Mouse (Mus musculus): ENCODE data around the gene Prdx2. TPM values are rescaled to one million over a fixed set of nuclear protein-coding genes. Genes with fewer than 3 reads are reported as not detected.

Gene Prdx2
- polyA plus RNA-seq, 1 experiment, result 68.6 TPM

GRCm38 (mm10) chr8:84977435-84978247, 8.3 kb downstream of the Prdx2 start:
- TF ChIP-seq FLI1 (IDR thresholded peaks at IDR 0.05; ENCODE audit: low read length) (no peak), GATA1 (IDR thresholded peaks at IDR 0.05; ENCODE audit: borderline replicate concordance, low read length) (no peak)
- peak overlapping the region; percentile 100 for H3K4me3 ChIP-seq (replicated peaks)
- peaks cover 71% of the 10 kb centered on the region for H3K4me1 ChIP-seq
- no peaks in the 10 kb centered on the region for H3K27me3 ChIP-seq (replicated peaks)
- peaks cover 19% of the 10 kb centered on the region for H3K36me3 ChIP-seq (replicated peaks; ENCODE audit: low read length)
- H3K9me3 ChIP-seq, result no peaks in the 10 kb centered on the region

GRCm38 (mm10) chr8:84978248-84978940, 9.0 kb downstream of the Prdx2 start, which contains the start of gene Junb:
Gene Junb (minus strand): TSS chr8:84978718.
- H3K4me3 ChIP-seq (replicated peaks), result peak within 1 kb of the TSS; percentile 100
- no peaks in the 10 kb centered on the region for H3K27me3 ChIP-seq (replicated peaks)
- no peaks in the 10 kb centered on the region for H3K9me3 ChIP-seq
- H3K36me3 ChIP-seq (replicated peaks; ENCODE audit: low read length), result peaks cover 12% of the 10 kb centered on the region
- H3K4me1 ChIP-seq, result peaks cover 71% of the 10 kb centered on the region
- no peak for TF ChIP-seq GATA1 (IDR thresholded peaks at IDR 0.05; ENCODE audit: borderline replicate concordance, low read length)
- TF ChIP-seq FLI1 (IDR thresholded peaks at IDR 0.05; ENCODE audit: low read length), result peak; percentile 49; the same call in 1 of the 2 replicates

- no peak for TF ChIP-seq GATA1 (IDR thresholded peaks at IDR 0.05; ENCODE audit: borderline replicate concordance, low read length)
- TF ChIP-seq FLI1 (IDR thresholded peaks at IDR 0.05; ENCODE audit: low read length), result no peak
- H3K4me3 ChIP-seq (replicated peaks), result peak overlapping the region; percentile 100
- peaks cover 4% of the 10 kb centered on the region for H3K36me3 ChIP-seq (replicated peaks; ENCODE audit: low read length)
- no peaks in the 10 kb centered on the region for H3K27me3 ChIP-seq (replicated peaks)
- H3K9me3 ChIP-seq, result no peaks in the 10 kb centered on the region
- H3K4me1 ChIP-seq, result peaks cover 73% of the 10 kb centered on the region
Observed at GRCm38 (mm10) chr8:84979599-84980421, 10.4 kb downstream of the Prdx2 start.

GRCm38 (mm10) chr8:84980622-84981358, 11.4 kb downstream of the Prdx2 start:
- Histone ChIP-seq H3K4me1 (peaks cover 74% of the 10 kb centered on the region), H3K27me3 (replicated peaks) (no peaks in the 10 kb centered on the region), H3K4me3 (replicated peaks) (peak overlapping the region; percentile 100), H3K36me3 (replicated peaks; ENCODE audit: low read length) (peaks cover 4% of the 10 kb centered on the region), H3K9me3 (no peaks in the 10 kb centered on the region)
- no peak for TF ChIP-seq FLI1 (IDR thresholded peaks at IDR 0.05; ENCODE audit: low read length)
- TF ChIP-seq GATA1 (IDR thresholded peaks at IDR 0.05; ENCODE audit: borderline replicate concordance, low read length), result no peak

- peak overlapping the region; percentile 100 for H3K4me3 ChIP-seq (replicated peaks)
- H3K4me1 ChIP-seq, result peaks cover 82% of the 10 kb centered on the region
- H3K27me3 ChIP-seq (replicated peaks), result no peaks in the 10 kb centered on the region
- H3K9me3 ChIP-seq, result no peaks in the 10 kb centered on the region
- peaks cover 4% of the 10 kb centered on the region for H3K36me3 ChIP-seq (replicated peaks; ENCODE audit: low read length)
- TF ChIP-seq GATA1 (IDR thresholded peaks at IDR 0.05; ENCODE audit: borderline replicate concordance, low read length) (no peak), FLI1 (IDR thresholded peaks at IDR 0.05; ENCODE audit: low read length) (no peak)
Observed at GRCm38 (mm10) chr8:84981644-84982498, 12.5 kb downstream of the Prdx2 start.

GRCm38 (mm10) chr8:84982499-84983011, 13.2 kb downstream of the Prdx2 start:
- TF ChIP-seq FLI1 (IDR thresholded peaks at IDR 0.05; ENCODE audit: low read length) (no peak), GATA1 (IDR thresholded peaks at IDR 0.05; ENCODE audit: borderline replicate concordance, low read length) (no peak)
- Histone ChIP-seq H3K4me1 (peaks cover 86% of the 10 kb centered on the region), H3K9me3 (no peaks in the 10 kb centered on the region), H3K36me3 (replicated peaks; ENCODE audit: low read length) (no peaks in the 10 kb centered on the region), H3K27me3 (replicated peaks) (no peaks in the 10 kb centered on the region), H3K4me3 (replicated peaks) (peak overlapping the region; percentile 64)

GRCm38 (mm10) chr8:84984294-84985048, 15.1 kb downstream of the Prdx2 start:
- Histone ChIP-seq H3K4me1 (peaks cover 87% of the 10 kb centered on the region), H3K9me3 (no peaks in the 10 kb centered on the region), H3K27me3 (replicated peaks) (no peaks in the 10 kb centered on the region), H3K36me3 (replicated peaks; ENCODE audit: low read length) (no peaks in the 10 kb centered on the region), H3K4me3 (replicated peaks) (peak overlapping the region; percentile 92)
- TF ChIP-seq GATA1 (IDR thresholded peaks at IDR 0.05; ENCODE audit: borderline replicate concordance, low read length), result no peak
- TF ChIP-seq FLI1 (IDR thresholded peaks at IDR 0.05; ENCODE audit: low read length), result no peak

Data from megakaryocyte, embryonic 14.5 days (primary cell).